Mouse (Mus musculus) myocyte (in vitro differentiated cells): ENCODE data around the gene Tmem247. TPM values are rescaled to one million over a fixed set of nuclear protein-coding genes. Genes with fewer than 3 reads are reported as not detected.

Experiments
- H3K27me3 ChIP-seq: one replicate; pipeline ENCODE4 v1.6.1; 2011; ENCODE audit not compliant: control insufficient read depth, insufficient read depth, insufficient read length
- H3K36me3 ChIP-seq: one replicate; pipeline ENCODE4 v1.6.1; 2011; ENCODE audit not compliant: control insufficient read depth, insufficient read depth
- H3K4me2 ChIP-seq: one replicate; pipeline ENCODE4 v1.6.1; 2011; ENCODE audit warnings: low read depth, control low read depth
- H3K4me3 ChIP-seq: one replicate; pipeline ENCODE4 v1.5.1; 2011; ENCODE audit warnings: mild to moderate bottlenecking, control low read depth, moderate library complexity
- H3K79me2 ChIP-seq: one replicate; pipeline ENCODE4 v1.6.1; 2011; ENCODE audit not compliant: control insufficient read depth, insufficient read depth
- H3ac ChIP-seq: one replicate; pipeline ENCODE4 v1.6.1; 2011; ENCODE audit not compliant: control insufficient read depth, insufficient read length
- CEBPB ChIP-seq: IDR thresholded peaks from 2 replicates; pipeline ENCODE4 v1.6.1; 2011; ENCODE audit warnings: mild to moderate bottlenecking, moderate library complexity; ENCODE audit not compliant: poor library complexity, insufficient read depth, severe bottlenecking
- E2F4 ChIP-seq: IDR thresholded peaks from one replicate; pipeline ENCODE4 v1.6.1; 2011; ENCODE audit warnings: mild to moderate bottlenecking, control low read depth, moderate library complexity; ENCODE audit not compliant: insufficient read depth
- MAX ChIP-seq: IDR thresholded peaks from one replicate; pipeline ENCODE4 v1.6.1; 2011; ENCODE audit warnings: low read depth, mild to moderate bottlenecking, control low read depth
- MYOD1 ChIP-seq, 3 experiments: IDR thresholded peaks; one replicate each; pipeline ENCODE4 v1.6.1; 2011; ENCODE audit warnings: control low read depth in 2 of 3, low read depth in 2 of 3, mild to moderate bottlenecking in 2 of 3, moderate library complexity in 1 of 3; ENCODE audit not compliant: insufficient read length in 2 of 3, control insufficient read depth in 1 of 3
- MYOG ChIP-seq, 3 experiments: IDR thresholded peaks; one replicate each; pipeline ENCODE4 v1.6.1; 2011; ENCODE audit warnings: control low read depth in 2 of 3, low read depth in 2 of 3, mild to moderate bottlenecking in 2 of 3; ENCODE audit not compliant: insufficient read length in 2 of 3, control insufficient read depth in 1 of 3, insufficient read depth in 1 of 3
- POLR2A ChIP-seq: IDR thresholded peaks from one replicate; pipeline ENCODE4 v1.6.1; 2011; ENCODE audit warnings: low read depth, mild to moderate bottlenecking, control low read depth, moderate library complexity; ENCODE audit not compliant: insufficient read length
- POLR2AphosphoS2 ChIP-seq: IDR thresholded peaks from one replicate; pipeline ENCODE4 v1.6.1; 2011; ENCODE audit warnings: low read depth, control low read depth; ENCODE audit not compliant: insufficient read length
- REST ChIP-seq: IDR thresholded peaks from one replicate; pipeline ENCODE4 v1.6.1; 2011; ENCODE audit warnings: mild to moderate bottlenecking, control low read depth, moderate library complexity; ENCODE audit not compliant: insufficient read depth, insufficient read length
- SRF ChIP-seq: IDR thresholded peaks from one replicate; pipeline ENCODE4 v1.6.1; 2011; ENCODE audit warnings: low read depth; ENCODE audit not compliant: control insufficient read depth, insufficient read length
- TCF12 ChIP-seq: IDR thresholded peaks from one replicate; pipeline ENCODE4 v1.6.1; 2011; ENCODE audit warnings: mild to moderate bottlenecking, control low read depth; ENCODE audit not compliant: poor library complexity, insufficient read depth, severe bottlenecking
- TCF3 ChIP-seq: IDR thresholded peaks from one replicate; pipeline ENCODE4 v1.6.1; 2011; ENCODE audit warnings: low read depth, control low read depth; ENCODE audit not compliant: insufficient read length
- USF1 ChIP-seq: IDR thresholded peaks from one replicate; pipeline ENCODE4 v1.6.1; 2011; ENCODE audit warnings: low read depth, mild to moderate bottlenecking, control low read depth, moderate library complexity
- polyA plus RNA-seq: library from polyadenylated mRNA; unstranded; fragments of >200 nt; fragmentation: generic; extraction: Trizol; gene quantifications from one replicate; pipeline ENCODE4 v1.2.1, GENCODE M21; 2012; ENCODE audit warnings: missing spikeins

Tmem247 gene
- polyA plus RNA-seq, 1 experiment, result not detected

- Histone ChIP-seq H3K79me2 (no peaks in the 10 kb centered on the region), H3K4me3 (no peak overlapping the region), H3ac (no peak overlapping the region), H3K27me3 (peaks cover 9% of the 10 kb centered on the region), H3K4me2 (no peak overlapping the region), H3K36me3 (no peaks in the 10 kb centered on the region)
- TF ChIP-seq POLR2A, result no peak
Observed at GRCm38 (mm10) chr17:86906601-86907000, 10.5 kb upstream of the Tmem247 start.

- H3K36me3 ChIP-seq, result no peaks in the 10 kb centered on the region
- H3K79me2 ChIP-seq, result no peaks in the 10 kb centered on the region
- no peak overlapping the region for H3K4me3 ChIP-seq
- H3K4me2 ChIP-seq, result no peak overlapping the region
- H3K27me3 ChIP-seq, result peaks cover 9% of the 10 kb centered on the region
- TF ChIP-seq MAX, result no peak
- TF ChIP-seq POLR2AphosphoS2, result no peak
- no peak for TF ChIP-seq TCF12
- TF ChIP-seq REST, result no peak
- TF ChIP-seq SRF, result no peak
- TF ChIP-seq MYOG (IDR thresholded peaks at IDR 0.05; ENCODE audit: control insufficient read depth in 1 of 3, insufficient read depth in 1 of 3, insufficient read length in 2 of 3, low read depth in 2 of 3), result no peak
- H3ac ChIP-seq, result no peak overlapping the region
Observed at GRCm38 (mm10) chr17:86907092-86907491, 10.1 kb upstream of the Tmem247 start.

GRCm38 (mm10) chr17:86908316-86908715 is 8.8 kb upstream of the Tmem247 start:
- Histone ChIP-seq H3K79me2 (no peaks in the 10 kb centered on the region), H3K36me3 (no peaks in the 10 kb centered on the region), H3K4me2 (no peak overlapping the region), H3K4me3 (no peak overlapping the region), H3K27me3 (peaks cover 9% of the 10 kb centered on the region), H3ac (no peak overlapping the region)
- TF ChIP-seq USF1 (no peak), POLR2AphosphoS2 (no peak), POLR2A (no peak), MYOD1 (IDR thresholded peaks at IDR 0.05; ENCODE audit: control insufficient read depth in 1 of 3, insufficient read length in 2 of 3, low read depth in 2 of 3) (no peak), TCF3 (no peak), MYOG (IDR thresholded peaks at IDR 0.05; ENCODE audit: control insufficient read depth in 1 of 3, insufficient read depth in 1 of 3, insufficient read length in 2 of 3, low read depth in 2 of 3) (no peak), MAX (no peak), TCF12 (no peak), E2F4 (no peak), CEBPB (no peak)

- H3K27me3 ChIP-seq, result peaks cover 9% of the 10 kb centered on the region
- no peaks in the 10 kb centered on the region for H3K79me2 ChIP-seq
- H3K4me2 ChIP-seq, result peak overlapping the region; percentile 57
- H3ac ChIP-seq, result no peak overlapping the region
- no peak for TF ChIP-seq E2F4
- no peak for TF ChIP-seq MYOD1 (IDR thresholded peaks at IDR 0.05; ENCODE audit: control insufficient read depth in 1 of 3, insufficient read length in 2 of 3, low read depth in 2 of 3)
- TF ChIP-seq POLR2A, result no peak
- TF ChIP-seq CEBPB, result no peak
- no peak for TF ChIP-seq REST
- no peak for TF ChIP-seq SRF
- TF ChIP-seq TCF3, result no peak
- no peak for TF ChIP-seq MYOG (IDR thresholded peaks at IDR 0.05; ENCODE audit: control insufficient read depth in 1 of 3, insufficient read depth in 1 of 3, insufficient read length in 2 of 3, low read depth in 2 of 3)
- no peak for TF ChIP-seq USF1
- TF ChIP-seq MAX, result no peak
- TF ChIP-seq POLR2AphosphoS2, result no peak
- no peak for TF ChIP-seq TCF12
- no peaks in the 10 kb centered on the region for H3K36me3 ChIP-seq
- no peak overlapping the region for H3K4me3 ChIP-seq
Observed at GRCm38 (mm10) chr17:86909733-86910495, 7.2 kb upstream of the Tmem247 start.

GRCm38 (mm10) chr17:86911261-86911660 is 5.9 kb upstream of the Tmem247 start:
- TF ChIP-seq MYOG (IDR thresholded peaks at IDR 0.05; ENCODE audit: control insufficient read depth in 1 of 3, insufficient read depth in 1 of 3, insufficient read length in 2 of 3, low read depth in 2 of 3), result no peak
- no peak overlapping the region for H3K4me3 ChIP-seq
- no peak overlapping the region for H3K4me2 ChIP-seq
- no peak overlapping the region for H3ac ChIP-seq
- H3K27me3 ChIP-seq, result peaks cover 9% of the 10 kb centered on the region
- no peaks in the 10 kb centered on the region for H3K36me3 ChIP-seq
- H3K79me2 ChIP-seq, result no peaks in the 10 kb centered on the region
